Mouse (Mus musculus) hindbrain, embryonic 13.5 days (tissue): ENCODE measurements around the gene Olfr853. TPM values are rescaled to one million over a fixed set of nuclear protein-coding genes. Genes with fewer than 3 reads are reported as not detected.

Experiments used
- ATAC-seq: fragments of 200-750 bp; cut with Nextera tagmentation; 2 replicates; pipeline ENCODE4 v1.8.0; 2017; ENCODE audit warnings: moderate TSS enrichment; ENCODE audit not compliant: low FRiP score
- H3K27ac ChIP-seq: fragments of 300-500 bp; sonication (generic); 2 replicates; pipeline ENCODE4 v1.5.1; 2015; ENCODE audit warnings: inconsistent platforms, mild to moderate bottlenecking, moderate library complexity
- H3K27me3 ChIP-seq: fragments of 300-500 bp; sonication (generic); 2 replicates; pipeline ENCODE4 v1.6.1; 2015; ENCODE audit warnings: mild to moderate bottlenecking, inconsistent platforms
- H3K36me3 ChIP-seq: fragments of 300-500 bp; sonication (generic); 2 replicates; pipeline ENCODE4 v1.6.1; 2015; ENCODE audit warnings: mild to moderate bottlenecking, inconsistent platforms
- H3K4me1 ChIP-seq: fragments of 300-500 bp; sonication (generic); replicated peaks from 2 replicates; pipeline ENCODE4 v1.6.1; 2015; ENCODE audit warnings: inconsistent platforms
- H3K4me2 ChIP-seq: fragments of 300-500 bp; sonication (generic); 2 replicates; pipeline ENCODE4 v1.6.1; 2015; ENCODE audit warnings: inconsistent platforms, mild to moderate bottlenecking, moderate library complexity
- H3K4me3 ChIP-seq: fragments of 300-500 bp; sonication (generic); 2 replicates; pipeline ENCODE4 v1.5.1; 2015; ENCODE audit warnings: mild to moderate bottlenecking, inconsistent platforms
- H3K9ac ChIP-seq: fragments of 300-500 bp; sonication (generic); 2 replicates; pipeline ENCODE4 v1.6.1; 2015; ENCODE audit warnings: mild to moderate bottlenecking, inconsistent platforms
- H3K9me3 ChIP-seq: fragments of 300-500 bp; sonication (generic); 2 replicates; pipeline ENCODE4 v1.6.1; 2016; ENCODE audit warnings: inconsistent platforms
- WGBS: fragments of 180-500 bp; shearing (Covaris S2); methylation state at CpG from one replicate; pipeline ENCODE4 v1.1.7; 2015; 5-methylcytosine and 5-hydroxymethylcytosine counted together
- polyA plus RNA-seq: library from polyadenylated mRNA; unstranded; fragments of >200 nt; fragmentation: Nextera tagmentation; extraction: Ambion mirVana; gene quantifications from 2 replicates; pipeline ENCODE4 v1.2.1, GENCODE M21; 2015

The Olfr853 gene
- not detected in 2 replicates for polyA plus RNA-seq

DNA sequence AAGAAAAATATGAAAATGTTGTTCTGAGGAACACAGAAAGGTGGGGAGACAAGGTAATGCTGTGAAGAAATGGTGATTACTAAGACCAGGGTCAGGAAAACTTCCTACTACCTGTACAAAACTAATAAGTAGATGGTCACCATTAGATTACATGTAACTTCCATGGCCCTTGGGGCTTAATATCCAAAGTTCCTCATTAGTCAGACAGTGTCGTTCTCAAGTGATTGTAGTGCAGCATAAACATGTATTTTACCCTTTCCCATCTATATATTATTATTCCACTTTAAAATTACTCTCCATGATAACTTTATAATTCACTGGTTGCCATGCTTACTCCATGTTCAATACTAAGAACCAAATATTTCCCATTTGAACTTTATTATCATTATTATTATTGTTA lies at the start of gene Olfr853:
Gene Olfr853 (minus strand): TSS at position 101 of the 400 bp plus-strand sequence.
- H3K4me1 ChIP-seq = no peaks in the 10 kb centered on the region
- whole genome bisulfite sequencing = 77% methylated on average over 1 of the region's 1 CpGs
- no peak within 1 kb of the TSS for H3K4me2 ChIP-seq
- H3K4me3 ChIP-seq = no peak within 1 kb of the TSS
- H3K9ac ChIP-seq = no peak within 1 kb of the TSS
- peaks cover 16% of the 10 kb centered on the region; the same call in 1 of the 2 replicates for H3K9me3 ChIP-seq
- H3K27ac ChIP-seq = no peak within 1 kb of the TSS
- H3K36me3 ChIP-seq = no peaks in the 10 kb centered on the region
- ATAC-seq = no peak
- H3K27me3 ChIP-seq = no peaks in the 10 kb centered on the region

DNA sequence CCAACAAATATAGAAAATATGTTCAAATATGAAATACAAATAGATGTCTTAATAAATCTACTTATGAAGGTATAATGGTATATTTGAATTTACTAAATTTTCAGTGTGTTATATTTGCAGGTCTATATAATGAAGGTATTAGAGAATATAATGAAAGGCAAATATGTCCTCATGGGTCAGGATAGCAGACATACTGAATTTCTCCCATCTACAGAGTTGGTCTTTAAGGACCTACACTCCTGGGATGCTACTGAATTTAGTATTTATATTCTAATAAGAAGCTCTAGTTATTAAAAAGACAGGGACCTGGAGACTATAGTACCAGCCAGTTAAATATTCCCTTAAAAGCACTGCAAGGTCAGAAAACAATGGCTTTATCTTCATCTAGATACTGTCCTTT lies 41.4 kb upstream of the Olfr853 start, which contains the start of gene Olfr855:
Gene Olfr855 (plus strand): TSS at position 301 of the 400 bp plus-strand sequence.
- no peak within 1 kb of the TSS for H3K4me3 ChIP-seq
- H3K4me1 ChIP-seq = no peaks in the 10 kb centered on the region
- 0 out of 2 replicates have a peak, but pooled peaks cover 2% of the 10 kb centered on the region for H3K9me3 ChIP-seq
- no peak within 1 kb of the TSS for H3K9ac ChIP-seq
- H3K36me3 ChIP-seq = no peaks in the 10 kb centered on the region
- no peak within 1 kb of the TSS for H3K27ac ChIP-seq
- no peak for ATAC-seq
- H3K27me3 ChIP-seq = no peaks in the 10 kb centered on the region
- no peak within 1 kb of the TSS for H3K4me2 ChIP-seq

GRCm38 (mm10) chr9:19567282-19567681 lies 26.4 kb upstream of the Olfr853 start, which contains the start of gene Olfr854:
Gene Olfr854 (minus strand): TSS chr9:19567382.
- H3K27ac ChIP-seq = no peak within 1 kb of the TSS

GRCm38 (mm10) chr9:19492995-19493394 lies 47.9 kb downstream of the Olfr853 start, which contains the start of gene Olfr851:
Gene Olfr851 (plus strand): TSS chr9:19493295.
- Histone ChIP-seq H3K27me3 (no peaks in the 10 kb centered on the region), H3K9me3 (0 out of 2 replicates have a peak, but pooled peaks cover 32% of the 10 kb centered on the region), H3K36me3 (no peaks in the 10 kb centered on the region), H3K27ac (no peak within 1 kb of the TSS), H3K9ac (no peak within 1 kb of the TSS), H3K4me2 (no peak within 1 kb of the TSS), H3K4me3 (no peak within 1 kb of the TSS), H3K4me1 (no peaks in the 10 kb centered on the region)
- ATAC-seq = no peak

More at GRCm38 (mm10) chr9:19567282-19567681, 26.4 kb upstream of the Olfr853 start, which contains the start of gene Olfr854:
- H3K4me1 ChIP-seq = no peaks in the 10 kb centered on the region
- H3K9ac ChIP-seq = no peak within 1 kb of the TSS
- ATAC-seq = no peak
- no peak within 1 kb of the TSS for H3K4me2 ChIP-seq
- WGBS = 67% methylated on average over 1 of the region's 1 CpGs
- no peaks in the 10 kb centered on the region for H3K36me3 ChIP-seq
- H3K4me3 ChIP-seq = no peak within 1 kb of the TSS
- H3K9me3 ChIP-seq = 0 out of 2 replicates have a peak, but pooled peaks cover 3% of the 10 kb centered on the region
- no peaks in the 10 kb centered on the region for H3K27me3 ChIP-seq

Other genes starting within 250 kb of the Olfr853 start
- gene Olfr844, start 224.7 kb downstream of the Olfr853 start, polyA plus RNA-seq = not detected in 2 replicates
- gene Olfr845, start 204.6 kb downstream of the Olfr853 start, polyA plus RNA-seq = not detected in 2 replicates
- gene Olfr846, start 177.1 kb downstream of the Olfr853 start, polyA plus RNA-seq = not detected in 2 replicates
- gene Olfr847, start 162.4 kb downstream of the Olfr853 start, polyA plus RNA-seq = not detected in 2 replicates
- not detected in 2 replicates for gene Olfr849, start 100.8 kb downstream of the Olfr853 start, polyA plus RNA-seq
- gene Olfr850, start 62.8 kb downstream of the Olfr853 start, polyA plus RNA-seq = not detected in 2 replicates
- not detected in 2 replicates for gene Olfr851, start 47.8 kb downstream of the Olfr853 start, polyA plus RNA-seq
- not detected in 2 replicates for gene Olfr854, start 26.3 kb upstream of the Olfr853 start, polyA plus RNA-seq
- not detected in 2 replicates for gene Olfr855, start 41.5 kb upstream of the Olfr853 start, polyA plus RNA-seq
- 38.4 and 38.6 TPM in 2 replicates for gene Zfp317, start 81.0 kb upstream of the Olfr853 start, polyA plus RNA-seq
- not detected in 2 replicates for gene Olfr857, start 168.4 kb upstream of the Olfr853 start, polyA plus RNA-seq
- gene Olfr58, start 239.2 kb upstream of the Olfr853 start, polyA plus RNA-seq = not detected in 2 replicates